Mouse (Mus musculus) activated CD4-positive, CD25-positive, alpha-beta regulatory T cell, adult 4 months (primary cell): ENCODE results near the gene Sirt7. TPM values are rescaled to one million over a fixed set of nuclear protein-coding genes. Genes with fewer than 3 reads are reported as not detected.
"Not testable (repeated sequence)": the region's sequence is repeated elsewhere in the genome, so short reads cannot be mapped to it uniquely, and the experiment has no call there.

ENCODE experiments used
- ATAC-seq: one replicate; pipeline ENCODE4 v1.8.0; 2017
- polyA plus RNA-seq, 2 experiments: library from polyadenylated mRNA; unstranded; fragments of 100-300 nt; shearing (Covaris generic); gene quantifications; one replicate each; pipeline ENCODE4 v1.2.1; 2017

Sirt7 gene
- polyA plus RNA-seq, 2 experiments from 2014 or later, result 50.8 to 61.8 TPM

GRCm38 (mm10) chr11:120616617-120617294 lies 8.3 kb downstream of the Sirt7 start:
- no peak for ATAC-seq

GRCm38 (mm10) chr11:120615606-120616203 lies 9.3 kb downstream of the Sirt7 start:
- ATAC-seq, result no peak

GRCm38 (mm10) chr11:120615167-120615566 lies 9.9 kb downstream of the Sirt7 start:
- no peak for ATAC-seq

GRCm38 (mm10) chr11:120613976-120614375 lies 11.1 kb downstream of the Sirt7 start:
- no peak for ATAC-seq

- no peak for ATAC-seq
Observed at GRCm38 (mm10) chr11:120613481-120613972, 11.5 kb downstream of the Sirt7 start.

- ATAC-seq, result peak; percentile 51
Observed at GRCm38 (mm10) chr11:120612763-120613162, 12.3 kb downstream of the Sirt7 start.

- ATAC-seq, result no peak
Observed at GRCm38 (mm10) chr11:120610477-120611046, 14.5 kb downstream of the Sirt7 start.

- no peak for ATAC-seq
Observed at GRCm38 (mm10) chr11:120609250-120609649, 15.8 kb downstream of the Sirt7 start.

- ATAC-seq, result no peak
Observed at GRCm38 (mm10) chr11:120608241-120609034, 16.6 kb downstream of the Sirt7 start, which contains the start of gene Npb. Gene Npb (plus strand): TSS chr11:120608477.

GRCm38 (mm10) chr11:120606764-120607163 lies 18.3 kb downstream of the Sirt7 start:
- ATAC-seq, result no peak

GRCm38 (mm10) chr11:120605667-120606066 lies 19.4 kb downstream of the Sirt7 start:
- no peak for ATAC-seq

- no peak for ATAC-seq
Observed at GRCm38 (mm10) chr11:120603545-120603944, 21.5 kb downstream of the Sirt7 start.

- ATAC-seq, result peak; percentile 30
Observed at GRCm38 (mm10) chr11:120600716-120601115, 24.3 kb downstream of the Sirt7 start.

GRCm38 (mm10) chr11:120598990-120599549 lies 26.0 kb downstream of the Sirt7 start:
- no peak for ATAC-seq

- ATAC-seq, result peak; percentile 86
Observed at GRCm38 (mm10) chr11:120598283-120598989, 26.6 kb downstream of the Sirt7 start, which contains the start of the genes Alyref and Anapc11. Gene Alyref (minus strand): TSS chr11:120598365. Gene Anapc11 (plus strand): TSS chr11:120598421.

- ATAC-seq, result peak; percentile 7
Observed at GRCm38 (mm10) chr11:120597240-120598235, 27.5 kb downstream of the Sirt7 start.

- ATAC-seq, result no peak
Observed at GRCm38 (mm10) chr11:120588531-120588930, 36.5 kb downstream of the Sirt7 start.

GRCm38 (mm10) chr11:120583937-120584336 lies 41.1 kb downstream of the Sirt7 start:
- no peak for ATAC-seq

- ATAC-seq, result not testable (repeated sequence)
Observed at GRCm38 (mm10) chr11:120582982-120583293, 42.1 kb downstream of the Sirt7 start.

GRCm38 (mm10) chr11:120582268-120582981 lies 42.6 kb downstream of the Sirt7 start:
- no peak for ATAC-seq
